Mouse (Mus musculus) monocyte, adult 5-6 weeks (primary cell): ENCODE data around the gene Hoxa5. TPM values are rescaled to one million over a fixed set of nuclear protein-coding genes. Genes with fewer than 3 reads are reported as not detected.

Experiments
- ATAC-seq: fragments of 153-309, 156-312 bp; replicated peaks from 2 replicates; pipeline ENCODE4 v1.8.0; 2017; ENCODE audit warnings: mild to moderate bottlenecking; ENCODE audit not compliant: low TSS enrichment, insufficient number of reproducible peaks, severe bottlenecking, poor library complexity, low FRiP score
- total RNA-seq: library from RNA; stranded (forward); fragments of 200-1000, 200-491, 200-594 nt; gene quantifications from 3 replicates; pipeline ENCODE4 v1.2.3, GENCODE M21; 2017

Hoxa5 gene
- total RNA-seq, 1 experiment from 2014 or later = not detected

- ATAC-seq = no peak
These were observed 25.4 kb upstream of the Hoxa5 start for GRCm38 (mm10) chr6:52229558-52230416.

GRCm38 (mm10) chr6:52228475-52229465 is 24.4 kb upstream of the Hoxa5 start:
- ATAC-seq = no peak

GRCm38 (mm10) chr6:52227470-52228222 is 23.3 kb upstream of the Hoxa5 start:
- ATAC-seq = no peak

GRCm38 (mm10) chr6:52226569-52227257 is 22.3 kb upstream of the Hoxa5 start:
- no peak for ATAC-seq

- ATAC-seq = no peak
These were observed 21.5 kb upstream of the Hoxa5 start for GRCm38 (mm10) chr6:52225612-52226568.

- ATAC-seq = no peak
These were observed 20.7 kb upstream of the Hoxa5 start for GRCm38 (mm10) chr6:52224895-52225611.

GRCm38 (mm10) chr6:52223939-52224760 is 19.8 kb upstream of the Hoxa5 start:
- no peak for ATAC-seq

GRCm38 (mm10) chr6:52222729-52223128 is 18.3 kb upstream of the Hoxa5 start:
- no peak for ATAC-seq

GRCm38 (mm10) chr6:52221993-52222685 is 17.8 kb upstream of the Hoxa5 start:
- no peak for ATAC-seq

GRCm38 (mm10) chr6:52221337-52221992 is 17.1 kb upstream of the Hoxa5 start, which contains the start of gene Hoxa7:
TSS of gene Hoxa7 (minus strand) at chr6:52221854.
- ATAC-seq = peak; percentile 87

GRCm38 (mm10) chr6:52220865-52221310 is 16.5 kb upstream of the Hoxa5 start:
- no peak for ATAC-seq

- ATAC-seq = no peak
These were observed 15.8 kb upstream of the Hoxa5 start for GRCm38 (mm10) chr6:52220003-52220864.

GRCm38 (mm10) chr6:52219234-52219942 is 15.0 kb upstream of the Hoxa5 start:
- no peak for ATAC-seq
